Mouse (Mus musculus) MEL (cell line): ENCODE results near the gene Mum1.

Experiments used
- CHD2 ChIP-seq: IDR thresholded peaks from 2 replicates; pipeline ENCODE4 v1.6.1; 2011; ENCODE audit warnings: low read length, improper control_type of control experiment
- CTCF ChIP-seq, 3 experiments: IDR thresholded peaks in 2 of 3; conservative IDR thresholded peaks in 1 of 3; 2 replicates each; pipeline ENCODE4 v1.5.1; 2011 to 2012; ENCODE audit warnings: low read length in 3 of 3, low read depth in 2 of 3, mild to moderate bottlenecking in 2 of 3, improper control_type of control experiment in 1 of 3, inconsistent platforms in 1 of 3, mixed read lengths in 1 of 3, moderate library complexity in 1 of 3; ENCODE audit not compliant: control insufficient read depth in 1 of 3, insufficient read depth in 1 of 3, poor library complexity in 1 of 3, severe bottlenecking in 1 of 3
- ELF1 ChIP-seq: IDR thresholded peaks from 2 replicates; pipeline ENCODE4 v1.6.1; 2014; ENCODE audit warnings: low read depth, mild to moderate bottlenecking, inconsistent platforms, low read length, improper control_type of control experiment, moderate library complexity
- EP300 ChIP-seq, 2 experiments: IDR thresholded peaks; 2 replicates each; pipeline ENCODE4 v1.6.1; 2011; ENCODE audit warnings: improper control_type of control experiment in 2 of 2, low read length in 2 of 2, low read depth in 1 of 2, mild to moderate bottlenecking in 1 of 2
- MEF2A ChIP-seq: IDR thresholded peaks from 2 replicates; pipeline ENCODE4 v1.6.1; 2014; ENCODE audit warnings: low read depth, mild to moderate bottlenecking, inconsistent platforms, low read length, improper control_type of control experiment; ENCODE audit not compliant: poor library complexity, insufficient replicate concordance, severe bottlenecking; ENCODE audit errors: extremely low read depth
- MYC ChIP-seq: IDR thresholded peaks from 2 replicates; pipeline ENCODE4 v1.6.1; 2011; ENCODE audit warnings: low read depth, mild to moderate bottlenecking, low read length, improper control_type of control experiment, moderate library complexity
- NRF1 ChIP-seq: IDR thresholded peaks from 2 replicates; pipeline ENCODE4 v1.6.1; 2014; ENCODE audit warnings: low read depth, mild to moderate bottlenecking, inconsistent platforms, low read length, improper control_type of control experiment, moderate library complexity; ENCODE audit not compliant: poor library complexity, insufficient read depth, severe bottlenecking
- POLR2A ChIP-seq, 2 experiments: IDR thresholded peaks; 2 replicates each; pipeline ENCODE4 v1.6.1; 2011 to 2012; ENCODE audit warnings: low read length in 2 of 2, mild to moderate bottlenecking in 2 of 2, control low read depth in 1 of 2, improper control_type of control experiment in 1 of 2, low read depth in 1 of 2, moderate library complexity in 1 of 2; ENCODE audit not compliant: control insufficient read depth in 1 of 2, insufficient read depth in 1 of 2, poor library complexity in 1 of 2
- RAD21 ChIP-seq: IDR thresholded peaks from 2 replicates; pipeline ENCODE4 v1.6.1; 2011; ENCODE audit warnings: mild to moderate bottlenecking, low read depth, low read length, improper control_type of control experiment
- RCOR1 ChIP-seq: IDR thresholded peaks from 2 replicates; pipeline ENCODE4 v1.6.1; 2012; ENCODE audit warnings: low read depth, mild to moderate bottlenecking, inconsistent platforms, low read length, improper control_type of control experiment
- TCF12 ChIP-seq: IDR thresholded peaks from 2 replicates; pipeline ENCODE4 v1.6.1; 2014; ENCODE audit warnings: low read depth, mild to moderate bottlenecking, inconsistent platforms, low read length, improper control_type of control experiment, moderate library complexity
- UBTF ChIP-seq: IDR thresholded peaks from 2 replicates; pipeline ENCODE4 v1.6.1; 2012; ENCODE audit warnings: low read depth, mild to moderate bottlenecking, inconsistent platforms, low read length, improper control_type of control experiment, moderate library complexity, borderline replicate concordance; ENCODE audit not compliant: insufficient read depth
- ZKSCAN1 ChIP-seq: IDR thresholded peaks from 2 replicates; pipeline ENCODE4 v1.6.1; 2012; ENCODE audit warnings: low read depth, mild to moderate bottlenecking, inconsistent platforms, low read length, improper control_type of control experiment, moderate library complexity
- ZNF384 ChIP-seq: IDR thresholded peaks from 2 replicates; pipeline ENCODE4 v1.6.1; 2012; ENCODE audit warnings: low read depth, mild to moderate bottlenecking, inconsistent platforms, low read length, improper control_type of control experiment

DNA sequence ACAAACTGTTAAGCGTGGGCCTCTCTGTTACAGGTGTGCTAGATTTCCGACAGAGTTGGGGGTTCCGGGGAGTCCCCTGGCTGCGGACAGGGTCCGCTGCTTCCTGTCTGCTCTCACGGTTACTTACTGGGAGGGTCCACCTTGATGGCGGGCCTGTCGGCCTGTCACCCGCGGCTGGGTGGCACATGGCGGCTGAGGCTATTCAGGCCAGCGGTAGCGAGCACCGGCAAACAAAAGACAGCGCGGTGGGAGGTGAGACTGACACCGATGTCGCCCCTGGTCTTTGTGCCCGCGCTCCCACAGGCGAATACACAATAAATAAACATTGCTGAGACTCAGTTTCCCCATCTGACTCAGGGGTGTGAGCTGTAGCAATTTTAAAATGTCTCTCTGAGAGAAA is 36.2 kb upstream of the Mum1 start:
- no peak for TF ChIP-seq UBTF
- no peak for TF ChIP-seq CTCF (IDR thresholded peaks at IDR 0.05 in 2 of 3, conservative IDR thresholded peaks at IDR 0.05 in 1 of 3; ENCODE audit: control insufficient read depth in 1 of 3, insufficient read depth in 1 of 3, low read depth in 2 of 3, low read length in 3 of 3, poor library complexity in 1 of 3, severe bottlenecking in 1 of 3)
- TF ChIP-seq MEF2A, result no peak
- TF ChIP-seq RAD21, result no peak
- TF ChIP-seq POLR2A (IDR thresholded peaks at IDR 0.05; ENCODE audit: control insufficient read depth in 1 of 2, insufficient read depth in 1 of 2, low read depth in 1 of 2, low read length in 2 of 2, poor library complexity in 1 of 2), result no peak
- TF ChIP-seq TCF12, result no peak
- no peak for TF ChIP-seq ZNF384
- TF ChIP-seq CHD2, result no peak
- no peak for TF ChIP-seq NRF1
- no peak for TF ChIP-seq RCOR1
- TF ChIP-seq ZKSCAN1, result no peak
- no peak for TF ChIP-seq MYC
- no peak for TF ChIP-seq ELF1
- TF ChIP-seq EP300 (IDR thresholded peaks at IDR 0.05; ENCODE audit: low read depth in 1 of 2, low read length in 2 of 2), result no peak
